Mouse (Mus musculus) heart, adult 9 months (tissue): ENCODE results near the gene Rdh19.
"Not testable (repeated sequence)": the region's sequence is repeated elsewhere in the genome, so short reads cannot be mapped to it uniquely, and the experiment has no call there.

Experiments used
- DNase-seq, 2 experiments: peaks; one replicate each; pipeline ENCODE4 v3.0.0; 2022; ENCODE audit warnings: low spot score in 2 of 2

Rdh19 gene

GRCm38 (mm10) chr10:127849628-127850027 lies at the start of gene Rdh19:
Rdh19 (plus strand) TSS chr10:127849928.
- no peak for DNase-seq

DNA sequence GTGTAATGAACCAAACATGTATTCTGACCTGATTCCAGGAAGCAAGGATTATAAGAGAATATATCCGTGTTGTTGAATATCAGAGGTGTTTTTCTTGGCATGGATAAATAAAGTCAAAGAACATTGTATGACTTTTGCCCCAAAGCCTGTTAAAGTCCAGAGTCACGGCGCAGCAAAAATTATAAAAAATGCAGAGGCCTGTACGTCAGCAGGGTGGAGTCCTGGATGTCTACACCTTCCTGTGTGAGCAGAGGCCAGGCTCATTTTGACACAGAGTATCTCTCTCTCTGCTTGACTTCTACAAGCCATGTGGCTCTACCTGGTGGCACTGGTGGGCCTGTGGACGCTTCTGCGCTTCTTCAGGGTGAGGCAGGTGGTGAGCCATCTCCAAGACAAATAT lies 48.8 kb upstream of the Rdh19 start, which contains the start of gene Rdh16:
Rdh16 (plus strand) TSS at position 262 of the 400 bp plus-strand sequence.
- DNase-seq = no peak

DNA sequence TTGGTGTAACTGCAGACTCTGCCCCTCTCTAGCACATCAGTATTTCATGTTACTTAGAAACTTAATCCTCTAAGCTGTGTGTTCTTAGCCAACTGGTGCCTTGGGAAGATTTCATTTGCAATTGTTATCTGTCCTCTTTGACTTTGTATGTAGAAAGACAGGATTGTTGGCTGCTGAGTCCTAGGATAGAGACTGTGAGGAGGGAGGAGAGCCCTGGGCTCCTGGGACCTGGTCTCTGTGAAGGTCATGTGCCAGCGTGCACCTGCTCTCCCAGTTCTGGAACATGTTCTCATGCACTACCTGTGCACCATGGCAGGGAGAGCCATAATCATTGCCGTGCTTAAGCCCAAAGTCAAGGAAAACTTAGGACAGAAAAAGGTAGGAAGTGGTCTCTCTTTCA lies 48.1 kb upstream of the Rdh19 start:
- DNase-seq = no peak

- DNase-seq = no peak
These were observed 47.5 kb upstream of the Rdh19 start for GRCm38 (mm10) chr10:127802236-127802635.

DNA sequence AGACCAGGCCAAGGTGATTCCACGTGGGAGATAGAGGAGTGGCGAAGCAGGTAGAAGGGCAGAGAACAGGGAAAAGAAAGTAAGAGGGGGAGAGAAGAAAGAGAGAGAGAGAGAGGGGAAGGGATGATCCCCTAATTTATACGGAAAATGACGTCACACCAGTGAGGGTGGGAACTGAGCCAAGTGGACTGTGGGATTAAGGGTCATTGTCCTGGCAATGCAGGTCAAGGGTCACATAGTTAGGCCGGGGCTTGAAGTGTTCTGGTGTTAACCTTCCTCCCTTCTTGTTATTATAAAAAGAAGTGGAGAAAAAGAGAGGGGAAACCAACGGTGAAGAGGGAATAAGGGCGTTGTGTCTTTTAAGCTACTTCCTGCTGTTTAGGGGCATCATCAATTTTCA lies 45.3 kb upstream of the Rdh19 start:
- DNase-seq = no peak

GRCm38 (mm10) chr10:127815888-127816287 lies 33.8 kb upstream of the Rdh19 start:
- no peak for DNase-seq

DNA sequence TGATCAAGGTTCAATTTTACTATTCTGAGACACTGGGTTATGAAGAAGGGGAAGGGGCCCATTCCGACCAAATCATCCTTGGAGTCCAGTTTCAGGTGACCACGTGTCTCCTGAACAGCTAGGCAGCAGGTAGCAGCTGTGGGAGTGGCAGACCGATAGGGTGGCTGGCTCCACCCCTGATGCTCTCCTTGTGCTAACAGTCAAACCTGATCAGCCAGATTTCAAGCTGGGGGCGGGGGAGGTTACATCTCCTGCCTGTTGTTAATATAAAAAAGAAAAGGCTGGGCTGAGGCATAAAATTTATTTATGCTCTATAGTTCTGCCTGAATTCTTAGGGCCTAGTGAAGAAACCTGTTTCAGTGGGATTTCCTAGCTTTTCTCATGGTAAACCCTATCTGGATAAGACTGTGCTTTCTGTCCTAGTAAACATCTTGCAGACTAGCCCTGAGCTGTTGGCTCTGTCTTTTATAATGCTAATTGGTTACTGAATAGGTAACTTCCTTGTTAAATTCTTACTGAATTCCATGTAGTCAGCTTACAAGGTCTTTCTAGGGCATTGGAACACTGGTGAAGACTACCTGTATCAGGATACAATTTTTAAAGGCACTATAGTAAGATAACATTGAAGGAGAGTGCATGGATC lies 32.3 kb upstream of the Rdh19 start:
- not testable (repeated sequence) for DNase-seq

- DNase-seq = not testable (repeated sequence)
These were observed 27.9 kb upstream of the Rdh19 start for GRCm38 (mm10) chr10:127821806-127822205.

DNA sequence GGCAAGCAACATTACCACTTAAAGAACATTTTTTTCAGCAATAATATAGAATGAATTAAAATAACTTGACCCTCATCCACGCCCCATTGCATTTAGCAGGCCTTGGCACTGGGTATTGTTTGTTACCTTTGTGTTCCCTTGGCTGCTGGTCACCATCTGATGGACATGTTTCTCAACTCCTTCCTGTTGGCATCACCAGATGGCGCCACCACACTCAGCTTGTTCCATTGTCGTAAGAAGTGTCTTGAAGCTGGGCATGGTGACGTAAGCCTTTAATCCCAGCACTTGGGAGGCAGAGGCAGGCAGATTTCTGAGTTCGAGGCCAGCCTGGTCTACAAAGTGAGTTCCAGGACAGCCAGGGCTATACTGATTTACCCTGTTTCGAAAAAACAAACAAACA lies 24.3 kb upstream of the Rdh19 start:
- DNase-seq = no peak

DNA sequence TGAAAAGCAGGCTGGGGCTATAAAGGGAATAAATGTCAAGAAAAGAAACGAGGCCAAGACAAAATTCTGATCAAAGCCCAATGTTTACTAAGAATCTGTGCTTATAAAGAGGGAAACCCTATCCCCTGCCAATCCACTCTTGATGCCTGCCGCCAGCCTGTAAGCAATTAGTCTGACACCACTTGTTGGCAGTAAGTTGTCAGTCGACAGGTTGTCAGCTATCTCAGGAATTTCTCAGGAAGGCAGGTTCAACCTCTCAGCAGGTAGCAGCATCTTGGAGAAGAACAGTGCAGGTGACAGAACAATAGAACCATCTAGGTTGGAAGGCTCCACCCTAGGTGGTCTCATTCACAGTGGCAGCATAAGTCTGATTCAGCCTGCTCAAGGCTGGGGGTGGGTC lies 20.6 kb upstream of the Rdh19 start:
- no peak for DNase-seq

GRCm38 (mm10) chr10:127834186-127834585 lies 15.5 kb upstream of the Rdh19 start:
- not testable (repeated sequence) for DNase-seq

DNA sequence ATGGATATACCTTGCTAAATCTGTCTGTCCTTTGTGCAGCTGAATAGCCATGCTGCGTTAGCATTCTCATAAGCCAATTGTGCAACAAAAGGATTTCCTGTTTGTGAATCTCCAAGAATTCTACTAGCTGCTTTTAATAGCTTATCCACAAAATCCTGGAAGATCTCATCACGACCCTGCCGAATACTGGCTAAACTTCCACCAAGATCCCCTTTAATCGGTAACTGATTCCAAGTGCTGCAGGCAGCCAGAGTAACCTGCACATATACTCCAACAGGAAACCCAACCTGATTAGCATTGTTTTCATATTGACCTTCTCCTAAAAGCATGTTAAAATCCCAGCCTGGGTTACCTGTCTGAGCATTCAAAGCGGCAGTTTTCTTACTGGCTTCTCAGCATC lies 14.4 kb upstream of the Rdh19 start:
- no peak for DNase-seq

- not testable (repeated sequence) for DNase-seq
These were observed 11.9 kb upstream of the Rdh19 start for GRCm38 (mm10) chr10:127837793-127838192.

- DNase-seq = no peak
These were observed 11.2 kb upstream of the Rdh19 start for GRCm38 (mm10) chr10:127838539-127838938.

GRCm38 (mm10) chr10:127840776-127841175 lies 9.0 kb upstream of the Rdh19 start:
- no peak for DNase-seq

GRCm38 (mm10) chr10:127845945-127846344 lies 3.8 kb upstream of the Rdh19 start:
- not testable (repeated sequence) for DNase-seq

DNA sequence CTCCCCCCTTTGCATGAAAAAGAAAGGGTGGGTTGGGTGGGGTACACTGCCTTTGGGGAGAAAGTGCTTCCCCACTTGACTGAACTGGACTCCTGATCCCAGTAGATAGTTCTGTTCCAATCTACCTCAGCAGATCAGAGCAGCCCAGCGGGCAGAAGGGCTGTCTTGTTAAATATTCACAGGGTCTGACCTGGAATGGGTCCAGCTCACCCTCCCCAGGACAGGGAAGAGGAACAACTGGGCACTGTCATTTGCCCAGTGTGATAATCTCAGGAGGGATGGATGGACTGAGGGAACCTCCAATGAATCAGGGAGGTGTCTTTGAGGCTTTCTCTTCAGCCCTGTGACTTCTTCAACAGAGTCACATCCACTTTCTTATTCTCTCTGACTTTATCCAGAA lies 1.6 kb upstream of the Rdh19 start:
- no peak for DNase-seq

GRCm38 (mm10) chr10:127856376-127856775 lies 6.6 kb downstream of the Rdh19 start:
- DNase-seq = no peak

DNA sequence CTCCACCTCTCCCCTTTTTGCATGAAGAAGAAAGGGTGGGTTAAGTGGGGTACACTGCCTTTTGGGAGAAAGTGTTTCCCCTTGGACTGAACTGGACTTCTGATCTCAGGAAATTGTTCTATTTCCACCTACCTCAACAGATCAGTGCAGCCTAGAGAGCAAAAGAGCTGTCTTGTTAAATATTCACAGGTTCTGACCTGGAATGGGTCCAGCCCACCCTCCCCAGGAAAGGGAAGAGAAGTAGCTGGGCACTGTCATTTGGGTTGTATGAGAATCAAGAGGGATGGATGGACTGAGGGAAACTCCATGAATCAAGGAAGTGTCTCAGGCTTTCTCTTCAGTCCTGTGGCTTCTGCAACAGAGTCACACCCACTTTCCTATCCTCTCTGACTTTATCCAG lies 15.2 kb downstream of the Rdh19 start:
- no peak for DNase-seq

DNA sequence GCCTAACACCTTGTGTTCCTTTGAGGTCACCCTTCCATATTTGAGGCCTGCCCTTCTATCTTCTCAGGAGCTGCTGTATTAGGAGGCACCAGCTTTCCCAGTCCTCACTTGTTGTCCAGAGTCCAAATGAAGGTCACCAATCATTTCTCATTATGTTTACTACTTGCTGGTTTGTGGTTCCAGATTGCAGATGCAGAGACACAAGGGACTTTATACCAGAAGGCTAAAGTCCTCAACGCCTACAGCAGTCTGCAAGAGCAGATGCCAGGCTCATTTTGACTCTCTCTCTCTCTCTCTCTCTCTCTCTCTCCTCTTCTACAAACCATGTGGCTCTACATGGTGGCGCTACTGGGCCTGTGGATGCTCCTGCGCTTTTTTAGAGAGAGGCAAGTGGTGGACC lies 16.5 kb downstream of the Rdh19 start, which contains the start of gene Rdh16f2:
Rdh16f2 (plus strand) TSS at position 243 of the 400 bp plus-strand sequence.
- DNase-seq = no peak

- DNase-seq = no peak
These were observed 22.8 kb downstream of the Rdh19 start for GRCm38 (mm10) chr10:127872484-127872883.

DNA sequence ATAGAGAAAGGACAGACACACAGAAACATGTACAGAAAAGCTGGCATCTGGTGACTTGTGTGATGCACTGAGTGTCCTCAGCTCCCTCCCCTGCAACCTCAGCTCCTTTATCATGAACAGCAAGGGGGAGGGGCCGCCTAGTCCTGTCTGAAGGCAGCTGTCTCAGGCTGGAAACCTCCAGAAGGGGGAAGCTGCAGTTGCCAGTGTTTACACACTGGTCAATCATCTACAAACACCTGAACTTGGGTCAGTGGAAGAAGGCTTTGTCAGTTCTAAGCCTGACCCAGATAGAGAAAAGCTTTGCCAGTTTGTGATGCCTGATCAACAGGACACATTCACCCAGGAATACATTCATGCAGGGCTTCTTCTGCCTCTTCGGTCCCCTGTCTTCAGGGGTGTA lies 28.0 kb downstream of the Rdh19 start:
- DNase-seq = no peak

GRCm38 (mm10) chr10:127878262-127879057 lies 28.7 kb downstream of the Rdh19 start:
- peak in 1 of 2 experiments; percentile 2 for DNase-seq
